Mouse (Mus musculus) limb, embryonic 11.5 days (tissue): ENCODE measurements around the gene H2al1f. TPM values are rescaled to one million over a fixed set of nuclear protein-coding genes. Genes with fewer than 3 reads are reported as not detected.

ENCODE experiments used
- ATAC-seq: fragments of 200-750 bp; cut with Nextera tagmentation; 2 replicates; pipeline ENCODE4 v1.8.0; 2017; ENCODE audit warnings: low read depth; ENCODE audit not compliant: insufficient number of reproducible peaks, low FRiP score, low TSS enrichment
- DNase-seq: peaks from one replicate; pipeline ENCODE4 v3.0.0-alpha.2; 2015; ENCODE audit warnings: low spot score
- H3K27ac ChIP-seq: fragments of 300-500 bp; sonication (generic); replicated peaks from 2 replicates; pipeline ENCODE4 v1.5.1; 2014; ENCODE audit warnings: low read depth, mild to moderate bottlenecking, low read length
- H3K27me3 ChIP-seq: fragments of 300-500 bp; sonication (generic); 2 replicates; pipeline ENCODE4 v1.6.1; 2014; ENCODE audit warnings: mild to moderate bottlenecking, low read length, mixed read lengths; ENCODE audit not compliant: control insufficient read depth, insufficient read depth
- H3K36me3 ChIP-seq: fragments of 300-500 bp; sonication (generic); 2 replicates; pipeline ENCODE4 v1.6.1; 2014; ENCODE audit warnings: mild to moderate bottlenecking, low read length, moderate library complexity, mixed read lengths; ENCODE audit not compliant: control insufficient read depth, insufficient read depth
- H3K4me1 ChIP-seq: fragments of 300-500 bp; sonication (generic); 2 replicates; pipeline ENCODE4 v1.6.1; 2014; ENCODE audit warnings: low read length, mixed read lengths; ENCODE audit not compliant: control insufficient read depth, insufficient read depth
- H3K4me2 ChIP-seq: fragments of 300-500 bp; sonication (generic); 2 replicates; pipeline ENCODE4 v1.6.1; 2014; ENCODE audit warnings: low read depth, mild to moderate bottlenecking, moderate library complexity; ENCODE audit not compliant: severe bottlenecking
- H3K4me3 ChIP-seq: fragments of 300-500 bp; sonication (generic); 2 replicates; pipeline ENCODE4 v1.5.1; 2014; ENCODE audit warnings: low read depth, low read length
- H3K9ac ChIP-seq: fragments of 300-500 bp; sonication (generic); 2 replicates; pipeline ENCODE4 v1.6.1; 2014; ENCODE audit warnings: mild to moderate bottlenecking, low read length
- H3K9me3 ChIP-seq: fragments of 300-500 bp; sonication (generic); 2 replicates; pipeline ENCODE4 v1.6.1; 2016; ENCODE audit warnings: low read length; ENCODE audit not compliant: control insufficient read depth
- WGBS: fragments of 180-500 bp; shearing (Covaris S2); extraction: QIAGEN DNeasy Blood & Tissue Kit; methylation state at CpG from one replicate; pipeline ENCODE4 v1.1.7; 2014; 5-methylcytosine and 5-hydroxymethylcytosine counted together
- polyA plus RNA-seq: library from polyadenylated mRNA; unstranded; fragments of >200 nt; fragmentation: Nextera tagmentation; extraction: Ambion mirVana; gene quantifications from 2 replicates; pipeline ENCODE4 v1.2.1, GENCODE M21; 2014

H2al1f gene
- polyA plus RNA-seq, 1 experiment from 2014 or later = not detected

- no peaks in the 10 kb centered on the region for H3K9me3 ChIP-seq
- 0 out of 2 replicates have a peak, but pooled peaks have one; percentile 47 for ATAC-seq
- no peaks in the 10 kb centered on the region for H3K27me3 ChIP-seq
- H3K36me3 ChIP-seq = no peaks in the 10 kb centered on the region
- 0 out of 2 replicates have a peak overlapping the region, but pooled peaks have one; percentile 42 for H3K27ac ChIP-seq
- H3K4me1 ChIP-seq = 0 out of 2 replicates have a peak, but pooled peaks cover 2% of the 10 kb centered on the region
- H3K4me2 ChIP-seq = no peak overlapping the region; the same call in 1 of the 2 replicates
- no peak overlapping the region for H3K4me3 ChIP-seq
- 37% methylated on average over 9 of the region's 9 CpGs for WGBS
- peak; percentile 66 for DNase-seq
- no peak overlapping the region for H3K9ac ChIP-seq
Measured at GRCm38 (mm10) chrX:11345762-11346161, 30.8 kb downstream of the H2al1f start.

DNA sequence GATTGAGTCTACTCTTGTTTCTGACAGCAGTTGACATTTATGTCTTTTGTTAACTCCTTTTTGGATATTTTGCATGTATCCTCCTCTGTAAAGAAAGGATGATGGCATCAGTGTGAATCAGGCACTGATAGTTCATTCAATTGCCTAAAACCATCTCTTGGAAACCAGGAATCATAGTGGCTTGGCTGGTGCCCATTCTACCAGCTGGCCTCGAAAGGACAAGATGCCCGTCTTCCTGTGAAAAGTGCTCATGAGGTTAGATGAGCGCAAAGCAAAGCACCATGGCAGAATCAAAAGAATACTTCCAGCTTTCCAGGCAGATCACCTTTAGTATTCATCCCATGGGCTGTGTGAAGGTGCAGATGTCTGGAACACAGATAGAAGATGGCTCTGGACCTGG is 31.8 kb downstream of the H2al1f start:
- Histone ChIP-seq H3K27me3 (no peaks in the 10 kb centered on the region), H3K4me2 (no peak overlapping the region), H3K27ac (no peak overlapping the region), H3K36me3 (no peaks in the 10 kb centered on the region), H3K4me3 (no peak overlapping the region), H3K9ac (no peak overlapping the region), H3K4me1 (0 out of 2 replicates have a peak, but pooled peaks cover 2% of the 10 kb centered on the region), H3K9me3 (no peaks in the 10 kb centered on the region)
- DNase-seq = no peak
- WGBS = 94% methylated on average over 3 of the region's 3 CpGs
- ATAC-seq = no peak

- ATAC-seq (no peak), DNase-seq (no peak)
- H3K27ac ChIP-seq = no peak overlapping the region
- H3K27me3 ChIP-seq = 0 out of 2 replicates have a peak, but pooled peaks cover 5% of the 10 kb centered on the region
- H3K36me3 ChIP-seq = no peaks in the 10 kb centered on the region
- H3K4me2 ChIP-seq = no peak overlapping the region
- H3K9ac ChIP-seq = no peak overlapping the region
- 78% methylated on average over 6 of the region's 6 CpGs for WGBS
- H3K9me3 ChIP-seq = no peaks in the 10 kb centered on the region
- H3K4me1 ChIP-seq = 0 out of 2 replicates have a peak, but pooled peaks cover 5% of the 10 kb centered on the region
- H3K4me3 ChIP-seq = no peak overlapping the region
Measured at GRCm38 (mm10) chrX:11360823-11361222, 45.9 kb downstream of the H2al1f start.

DNA sequence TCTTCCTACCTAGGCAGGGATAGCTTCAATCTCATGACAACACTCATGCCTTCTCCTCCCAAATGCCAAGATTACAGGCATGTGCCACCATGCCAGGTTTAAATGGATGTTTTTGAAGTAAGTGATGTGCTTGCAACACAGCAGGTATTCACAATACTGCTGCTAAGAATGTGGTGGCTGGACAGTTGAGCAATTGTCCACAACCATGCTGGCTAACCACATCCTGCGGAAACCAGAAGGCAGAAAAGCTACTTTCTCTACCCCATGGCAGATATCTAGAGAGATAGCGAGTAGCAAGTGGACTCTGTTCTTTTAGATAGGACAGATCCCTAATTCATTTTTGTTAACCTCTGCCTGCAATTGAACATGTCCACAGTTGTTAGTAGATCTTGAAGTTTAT is 46.3 kb downstream of the H2al1f start:
- H3K4me2 ChIP-seq = no peak overlapping the region
- WGBS = 87% methylated on average over 2 of the region's 2 CpGs
- H3K4me1 ChIP-seq = 0 out of 2 replicates have a peak, but pooled peaks cover 5% of the 10 kb centered on the region
- DNase-seq (no peak), ATAC-seq (no peak)
- H3K36me3 ChIP-seq = no peaks in the 10 kb centered on the region
- no peak overlapping the region for H3K27ac ChIP-seq
- H3K9ac ChIP-seq = no peak overlapping the region
- H3K9me3 ChIP-seq = no peaks in the 10 kb centered on the region
- H3K27me3 ChIP-seq = 0 out of 2 replicates have a peak, but pooled peaks cover under 1% of the 10 kb centered on the region
- H3K4me3 ChIP-seq = no peak overlapping the region

DNA sequence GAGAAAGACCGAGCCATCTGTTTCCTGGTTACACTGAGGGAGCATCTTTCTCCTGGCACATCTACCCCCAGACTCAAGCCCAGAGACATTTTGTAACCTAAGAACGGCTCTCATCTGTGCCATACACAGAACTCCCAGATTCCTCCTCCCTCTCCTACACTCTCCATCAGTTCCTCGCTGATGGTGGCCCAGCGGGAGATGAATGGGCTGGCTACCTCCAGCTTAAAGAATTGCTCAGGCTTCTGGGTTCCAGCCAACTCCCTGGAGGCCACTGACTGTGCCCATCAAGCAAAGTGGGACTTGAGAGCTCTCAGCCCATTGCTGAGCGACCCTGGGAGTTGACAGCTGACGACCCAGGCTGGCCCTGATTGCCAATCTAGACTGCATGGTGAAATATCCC is 48.9 kb downstream of the H2al1f start:
- Histone ChIP-seq H3K27me3 (no peaks in the 10 kb centered on the region), H3K27ac (no peak overlapping the region), H3K9me3 (no peaks in the 10 kb centered on the region), H3K4me1 (0 out of 2 replicates have a peak, but pooled peaks cover 5% of the 10 kb centered on the region), H3K4me2 (no peak overlapping the region), H3K9ac (no peak overlapping the region), H3K4me3 (no peak overlapping the region), H3K36me3 (no peaks in the 10 kb centered on the region)
- 62% methylated on average over 6 of the region's 6 CpGs for WGBS
- no peak for DNase-seq
- ATAC-seq = no peak

Other genes starting within 250 kb of the H2al1f start
- gene H2al1a, start 15.9 kb upstream of the H2al1f start, polyA plus RNA-seq = not detected in 2 replicates
- gene H2al1b, start 12.7 kb upstream of the H2al1f start, polyA plus RNA-seq = not detected in 2 replicates
- gene H2al1c, start 9.5 kb upstream of the H2al1f start, polyA plus RNA-seq = not detected in 2 replicates
- gene H2al1d, start 6.3 kb upstream of the H2al1f start, polyA plus RNA-seq = not detected in 2 replicates
- gene H2al1e, start 3.2 kb upstream of the H2al1f start, polyA plus RNA-seq = not detected in 2 replicates
- gene H2al1g, start 3.1 kb downstream of the H2al1f start, polyA plus RNA-seq = not detected in 2 replicates
- not detected in 2 replicates for gene H2al1h, start 6.3 kb downstream of the H2al1f start, polyA plus RNA-seq
- not detected in 2 replicates for gene H2al1i, start 9.5 kb downstream of the H2al1f start, polyA plus RNA-seq
- not detected in 2 replicates for gene H2al1j, start 12.7 kb downstream of the H2al1f start, polyA plus RNA-seq